Mouse (Mus musculus) kidney, adult 2 months (tissue): ENCODE data around the gene Gpat3.

ENCODE experiments used
- CTCF ChIP-seq: fragments of 200-500 bp; conservative IDR thresholded peaks from 2 replicates; pipeline ENCODE4 v1.5.1; 2011; ENCODE audit warnings: low read depth, mild to moderate bottlenecking, control low read depth, low read length, moderate library complexity, mixed read lengths; ENCODE audit not compliant: insufficient read depth, insufficient read length
- POLR2A ChIP-seq: fragments of 200-500 bp; IDR thresholded peaks from one replicate; pipeline ENCODE4 v1.6.1; 2011; ENCODE audit warnings: low read depth, low read length, control low read depth

- TF ChIP-seq CTCF = no peak
- TF ChIP-seq POLR2A = no peak
Measured at GRCm38 (mm10) chr5:100819568-100820480, 25.7 kb upstream of the Gpat3 start.
